Mouse (Mus musculus) kidney, postnatal 0 days (tissue): ENCODE measurements around the gene Gfod1. TPM values are rescaled to one million over a fixed set of nuclear protein-coding genes. Genes with fewer than 3 reads are reported as not detected.

Experiments used
- ATAC-seq: fragments of 200-750 bp; cut with Nextera tagmentation; replicated peaks from 2 replicates; pipeline ENCODE4 v1.8.0; 2017; ENCODE audit warnings: low read depth, moderate number of reproducible peaks, moderate TSS enrichment, moderate library complexity; ENCODE audit not compliant: low FRiP score
- DNase-seq: peaks from one replicate; pipeline ENCODE4 v3.0.0-alpha.2; 2016; ENCODE audit warnings: low spot score
- H3K27ac ChIP-seq: fragments of 300-500 bp; sonication (generic); 2 replicates; pipeline ENCODE4 v1.5.1; 2014; ENCODE audit warnings: mild to moderate bottlenecking
- H3K27me3 ChIP-seq: fragments of 300-500 bp; sonication (generic); 2 replicates; pipeline ENCODE4 v1.6.1; 2014; ENCODE audit warnings: low read length, mixed read lengths; ENCODE audit not compliant: insufficient read depth
- H3K36me3 ChIP-seq: fragments of 300-500 bp; sonication (generic); 2 replicates; pipeline ENCODE4 v1.6.1; 2014; ENCODE audit warnings: low read length, mixed read lengths; ENCODE audit not compliant: insufficient read depth
- H3K4me1 ChIP-seq: fragments of 300-500 bp; sonication (generic); replicated peaks from 2 replicates; pipeline ENCODE4 v1.6.1; 2014; ENCODE audit warnings: antibody characterized with exemption, low read length, mixed read lengths; ENCODE audit not compliant: insufficient read depth
- H3K4me2 ChIP-seq: fragments of 300-500 bp; sonication (generic); 2 replicates; pipeline ENCODE4 v1.6.1; 2014; ENCODE audit warnings: mild to moderate bottlenecking, low read length, moderate library complexity, mixed read lengths
- H3K4me3 ChIP-seq: fragments of 300-500 bp; sonication (generic); replicated peaks from 2 replicates; pipeline ENCODE4 v1.5.1; 2014; ENCODE audit warnings: low read depth, low read length
- H3K9ac ChIP-seq: fragments of 300-500 bp; sonication (generic); 2 replicates; pipeline ENCODE4 v1.6.1; 2014; ENCODE audit warnings: low read depth, low read length
- H3K9me3 ChIP-seq: fragments of 300-500 bp; sonication (generic); replicated peaks from 2 replicates; pipeline ENCODE4 v1.6.1; 2016; ENCODE audit warnings: low read length, inconsistent platforms, mixed read lengths
- CTCF ChIP-seq: IDR thresholded peaks from 2 replicates; pipeline ENCODE4 v1.5.1; 2016; ENCODE audit warnings: antibody characterized with exemption, low read depth, mild to moderate bottlenecking, moderate library complexity
- WGBS: fragments of 180-500 bp; shearing (Covaris S2); extraction: QIAGEN DNeasy Blood & Tissue Kit; methylation state at CpG from one replicate; pipeline ENCODE4 v1.1.7; 2014; 5-methylcytosine and 5-hydroxymethylcytosine counted together
- polyA plus RNA-seq: library from polyadenylated mRNA; unstranded; fragments of >200 nt; fragmentation: Nextera tagmentation; extraction: Ambion mirVana; gene quantifications from 2 replicates; pipeline ENCODE4 v1.2.1, GENCODE M21; 2015

The Gfod1 gene
- polyA plus RNA-seq, 1 experiment from 2014 or later, result 0.34 TPM

DNA sequence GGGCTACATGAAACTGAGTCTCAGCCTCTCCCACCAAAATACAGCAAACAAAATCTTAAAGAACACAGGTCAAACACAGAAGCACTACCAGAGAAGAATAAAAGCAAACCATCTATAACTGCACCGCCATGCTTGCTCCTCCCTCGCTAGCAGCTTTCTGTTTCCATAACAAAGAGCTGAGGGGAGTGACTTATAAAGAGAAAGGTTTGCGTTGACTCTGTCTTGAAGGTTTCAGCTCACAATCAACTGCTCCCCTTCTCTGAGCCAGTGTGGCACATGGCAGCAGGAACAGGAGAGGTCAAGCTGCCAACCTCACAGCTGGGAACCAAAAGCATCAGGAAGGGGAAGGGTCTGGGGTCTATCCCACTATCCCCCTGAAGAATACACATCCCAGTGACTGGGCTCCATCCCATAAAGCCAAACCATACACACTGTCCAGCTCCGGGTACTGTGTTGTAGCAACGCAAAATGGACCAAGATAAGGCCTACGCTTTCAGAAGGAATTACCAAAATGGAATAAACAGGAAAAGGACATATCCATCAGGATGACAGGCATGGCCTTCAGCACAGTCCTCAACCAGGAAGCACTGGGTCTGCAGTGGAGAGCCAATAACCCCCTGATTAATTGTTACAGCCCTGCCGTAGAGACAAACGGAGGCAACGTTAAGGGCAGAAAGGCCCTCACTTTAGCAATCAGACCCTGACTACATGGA lies 87.8 kb downstream of the Gfod1 start:
- H3K4me3 ChIP-seq, result no peak overlapping the region
- DNase-seq (no peak), ATAC-seq (no peak)
- no peaks in the 10 kb centered on the region for H3K9me3 ChIP-seq
- H3K9ac ChIP-seq, result no peak overlapping the region
- no peak overlapping the region for H3K4me2 ChIP-seq
- H3K4me1 ChIP-seq, result 0 out of 2 replicates have a peak, but pooled peaks cover 5% of the 10 kb centered on the region
- WGBS, result 65% methylated on average over 9 of the region's 9 CpGs
- TF ChIP-seq CTCF, result no peak
- H3K27ac ChIP-seq, result no peak overlapping the region
- H3K36me3 ChIP-seq, result no peaks in the 10 kb centered on the region
- no peaks in the 10 kb centered on the region for H3K27me3 ChIP-seq

DNA sequence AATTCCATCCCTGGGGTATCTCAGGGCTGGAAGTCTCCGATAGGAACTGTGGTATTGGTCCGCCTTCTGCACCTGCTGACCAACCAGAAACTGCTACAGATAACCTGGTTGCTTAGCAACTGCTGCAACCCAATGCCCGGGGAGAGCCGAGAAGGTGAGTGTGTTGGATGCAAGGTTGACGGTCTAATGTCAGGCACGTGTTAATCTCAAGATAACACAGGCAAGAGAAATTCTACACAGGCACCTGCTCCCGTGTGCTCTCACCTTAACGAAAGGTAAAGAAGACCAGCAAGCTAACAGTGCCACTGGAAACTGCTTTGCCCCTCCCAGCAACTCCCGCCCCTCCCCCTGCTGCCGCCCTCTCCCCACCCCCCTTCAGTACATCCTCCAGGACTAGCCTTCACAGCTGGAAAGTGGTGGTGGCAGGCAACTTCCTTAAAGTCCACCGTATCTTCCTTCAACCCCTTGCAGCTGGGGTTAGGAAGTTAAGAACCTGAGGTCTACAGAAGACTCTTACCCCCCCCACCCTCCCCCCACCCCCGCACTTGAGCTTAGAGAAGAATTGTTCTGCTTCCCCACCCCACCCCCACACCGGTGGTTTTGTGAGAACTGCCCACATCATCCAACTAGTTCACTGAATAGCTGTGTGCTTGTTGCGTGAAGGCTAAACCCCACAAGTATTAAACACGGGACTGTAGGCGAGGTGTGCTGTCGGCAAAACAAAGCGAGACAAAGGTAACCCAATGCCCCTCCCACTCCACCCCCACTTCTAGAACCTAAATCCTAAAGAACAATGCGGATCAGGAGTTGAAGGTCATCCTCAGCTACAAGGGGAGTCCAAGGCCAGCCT lies 88.6 kb downstream of the Gfod1 start:
- Histone ChIP-seq H3K36me3 (no peaks in the 10 kb centered on the region), H3K4me2 (no peak overlapping the region), H3K9ac (no peak overlapping the region), H3K9me3 (no peaks in the 10 kb centered on the region), H3K4me3 (no peak overlapping the region), H3K27me3 (no peaks in the 10 kb centered on the region), H3K27ac (no peak overlapping the region), H3K4me1 (0 out of 2 replicates have a peak, but pooled peaks cover 5% of the 10 kb centered on the region)
- DNase-seq (no peak), ATAC-seq (peak; percentile 61; the same call in 1 of the 2 replicates)
- TF ChIP-seq CTCF, result no peak
- 23% methylated on average over 19 of the region's 19 CpGs for WGBS

DNA sequence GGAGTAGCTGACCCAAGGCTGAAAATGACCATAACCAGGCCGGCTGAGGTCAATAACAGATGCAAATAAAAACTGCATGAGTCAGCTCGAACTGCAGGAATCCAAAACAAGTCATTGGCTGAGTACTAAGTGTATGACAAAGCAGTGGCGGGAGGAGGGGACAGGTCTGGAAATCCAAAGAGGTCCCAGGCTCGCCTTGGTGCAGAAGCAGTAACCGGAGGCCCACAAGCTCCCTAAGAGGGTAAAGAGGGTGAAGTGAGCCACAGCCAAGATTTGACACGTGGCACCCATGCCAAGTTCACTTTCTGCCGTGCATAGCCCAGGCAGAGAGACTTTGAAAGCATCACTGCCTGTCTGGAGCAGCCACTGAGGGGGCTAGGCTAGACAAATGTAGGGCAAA lies 91.6 kb downstream of the Gfod1 start:
- no peaks in the 10 kb centered on the region for H3K27me3 ChIP-seq
- H3K9me3 ChIP-seq, result no peaks in the 10 kb centered on the region
- ATAC-seq (no peak), DNase-seq (no peak)
- H3K27ac ChIP-seq, result no peak overlapping the region
- H3K9ac ChIP-seq, result no peak overlapping the region
- TF ChIP-seq CTCF, result no peak
- no peak overlapping the region for H3K4me3 ChIP-seq
- no peaks in the 10 kb centered on the region for H3K36me3 ChIP-seq
- H3K4me1 ChIP-seq, result 0 out of 2 replicates have a peak, but pooled peaks cover 5% of the 10 kb centered on the region
- H3K4me2 ChIP-seq, result no peak overlapping the region
- 45% methylated on average over 7 of the region's 7 CpGs for WGBS

DNA sequence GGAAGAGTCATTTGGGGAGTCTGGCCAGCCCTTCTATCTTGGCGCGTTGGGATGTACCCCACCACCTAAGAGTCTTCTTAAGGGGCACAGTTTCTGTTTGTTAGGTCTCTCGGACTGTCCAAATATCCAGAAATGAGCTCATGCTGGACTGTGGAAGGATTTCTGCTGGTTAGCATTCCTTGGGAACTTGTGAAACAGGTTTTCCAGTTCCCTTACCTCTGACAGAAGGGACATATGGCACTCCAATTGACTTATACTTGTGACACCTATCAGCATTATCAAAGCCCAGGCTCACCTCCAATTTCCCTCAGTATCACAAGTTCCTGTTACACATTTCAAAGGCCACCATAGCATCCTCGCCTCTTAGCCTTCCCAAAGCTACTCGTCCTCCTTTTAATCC lies 93.0 kb downstream of the Gfod1 start:
- H3K4me1 ChIP-seq, result 0 out of 2 replicates have a peak, but pooled peaks cover 5% of the 10 kb centered on the region
- ATAC-seq, result no peak
- H3K9me3 ChIP-seq, result no peaks in the 10 kb centered on the region
- H3K4me2 ChIP-seq, result no peak overlapping the region
- no peak overlapping the region for H3K27ac ChIP-seq
- H3K4me3 ChIP-seq, result no peak overlapping the region
- TF ChIP-seq CTCF, result no peak
- no peaks in the 10 kb centered on the region for H3K36me3 ChIP-seq
- DNase-seq, result no peak
- no peak overlapping the region for H3K9ac ChIP-seq
- WGBS, result 84% methylated on average over 5 of the region's 5 CpGs
- H3K27me3 ChIP-seq, result no peaks in the 10 kb centered on the region

DNA sequence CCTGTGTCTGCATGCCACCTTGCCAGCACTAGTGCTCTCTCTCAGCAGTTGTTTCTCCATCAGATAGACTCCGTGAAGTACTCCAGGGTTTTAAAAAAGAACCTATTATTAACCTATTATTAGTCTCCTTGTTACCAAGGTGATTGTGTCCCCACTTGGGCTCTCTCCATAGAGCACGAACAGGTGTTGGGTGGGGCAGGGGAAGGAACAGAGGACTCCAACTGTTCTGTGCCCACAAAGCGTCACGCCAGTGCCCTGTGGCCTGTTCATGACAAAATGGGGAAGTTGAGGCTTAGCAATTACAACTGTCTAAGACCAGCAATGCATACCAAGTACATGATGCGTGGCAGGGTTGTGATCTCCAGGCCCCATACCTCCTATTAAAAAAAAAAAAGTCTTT lies 94.4 kb downstream of the Gfod1 start:
- WGBS, result 75% methylated on average over 5 of the region's 5 CpGs
- ATAC-seq, result no peak
- TF ChIP-seq CTCF, result no peak
- Histone ChIP-seq H3K36me3 (no peaks in the 10 kb centered on the region), H3K4me3 (no peak overlapping the region), H3K27me3 (no peaks in the 10 kb centered on the region), H3K4me1 (0 out of 2 replicates have a peak, but pooled peaks cover 5% of the 10 kb centered on the region), H3K9me3 (no peaks in the 10 kb centered on the region), H3K4me2 (no peak overlapping the region), H3K9ac (no peak overlapping the region), H3K27ac (no peak overlapping the region)
- DNase-seq, result no peak

DNA sequence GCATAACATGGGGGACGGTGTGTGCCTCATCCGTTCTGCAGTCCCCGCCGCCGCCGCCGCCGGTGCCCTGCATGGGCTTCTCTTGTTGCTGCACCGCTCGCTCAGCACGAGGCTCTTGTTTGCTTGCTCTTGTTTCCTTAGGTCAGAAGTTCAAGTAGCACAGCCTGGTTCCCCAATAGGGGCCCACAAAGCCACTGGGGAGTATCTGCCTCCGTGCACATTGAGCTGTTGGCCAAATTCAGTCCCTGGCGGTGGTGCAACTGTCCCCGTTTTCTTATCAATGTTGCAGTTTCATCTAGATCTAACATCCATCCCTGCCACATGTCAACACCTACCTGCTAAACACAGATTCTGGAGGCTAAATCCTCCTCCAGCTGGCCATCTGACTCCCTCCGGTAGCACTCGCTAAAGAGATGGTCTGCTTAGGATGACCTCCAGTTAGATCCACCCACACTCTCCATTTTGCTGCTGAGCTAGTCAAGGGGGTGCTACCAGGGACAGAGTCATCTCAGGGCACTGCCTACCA lies 95.0 kb downstream of the Gfod1 start:
- no peak overlapping the region for H3K4me3 ChIP-seq
- DNase-seq, result no peak
- no peaks in the 10 kb centered on the region for H3K36me3 ChIP-seq
- H3K4me2 ChIP-seq, result no peak overlapping the region
- WGBS, result 56% methylated on average over 16 of the region's 16 CpGs
- ATAC-seq, result no peak
- H3K9me3 ChIP-seq, result no peaks in the 10 kb centered on the region
- H3K27ac ChIP-seq, result no peak overlapping the region
- H3K4me1 ChIP-seq, result 0 out of 2 replicates have a peak, but pooled peaks cover 5% of the 10 kb centered on the region
- no peak overlapping the region for H3K9ac ChIP-seq
- H3K27me3 ChIP-seq, result no peaks in the 10 kb centered on the region
- TF ChIP-seq CTCF, result no peak
